Mouse (Mus musculus): ENCODE results near the gene Krt76. TPM values are rescaled to one million over a fixed set of nuclear protein-coding genes. Genes with fewer than 3 reads are reported as not detected.

The Krt76 gene
- total RNA-seq, 1 experiment from 2014 or later: not detected

- no peak for ATAC-seq (replicated peaks in 1 of 2; ENCODE audit: insufficient read depth in 1 of 2, low FRiP score in 2 of 2, low TSS enrichment in 1 of 2, low read depth in 1 of 2, poor library complexity in 2 of 2, severe bottlenecking in 2 of 2)
These were observed 18.3 kb downstream of the Krt76 start for GRCm38 (mm10) chr15:101874383-101874782.

GRCm38 (mm10) chr15:101873231-101873630, 19.5 kb downstream of the Krt76 start:
- no peak for ATAC-seq (replicated peaks in 1 of 2; ENCODE audit: insufficient read depth in 1 of 2, low FRiP score in 2 of 2, low TSS enrichment in 1 of 2, low read depth in 1 of 2, poor library complexity in 2 of 2, severe bottlenecking in 2 of 2)

- no peak for ATAC-seq (replicated peaks in 1 of 2; ENCODE audit: insufficient read depth in 1 of 2, low FRiP score in 2 of 2, low TSS enrichment in 1 of 2, low read depth in 1 of 2, poor library complexity in 2 of 2, severe bottlenecking in 2 of 2)
These were observed 23.3 kb downstream of the Krt76 start, which contains the start of gene Krt77 for GRCm38 (mm10) chr15:101869431-101869830. Gene Krt77 (minus strand): TSS chr15:101869705.

GRCm38 (mm10) chr15:101866754-101867153, 26.0 kb downstream of the Krt76 start:
- no peak for ATAC-seq (replicated peaks in 1 of 2; ENCODE audit: insufficient read depth in 1 of 2, low FRiP score in 2 of 2, low TSS enrichment in 1 of 2, low read depth in 1 of 2, poor library complexity in 2 of 2, severe bottlenecking in 2 of 2)

- no peak for ATAC-seq (replicated peaks in 1 of 2; ENCODE audit: insufficient read depth in 1 of 2, low FRiP score in 2 of 2, low TSS enrichment in 1 of 2, low read depth in 1 of 2, poor library complexity in 2 of 2, severe bottlenecking in 2 of 2)
These were observed 32.1 kb downstream of the Krt76 start for GRCm38 (mm10) chr15:101860421-101861130.

- peak; percentile 37 to 51; a peak in 3 of 4 replicates for ATAC-seq (replicated peaks in 1 of 2; ENCODE audit: insufficient read depth in 1 of 2, low FRiP score in 2 of 2, low TSS enrichment in 1 of 2, low read depth in 1 of 2, poor library complexity in 2 of 2, severe bottlenecking in 2 of 2)
These were observed 33.0 kb downstream of the Krt76 start for GRCm38 (mm10) chr15:101859735-101860170.

- peak; percentile 33 to 51; a peak in 3 of 4 replicates for ATAC-seq (replicated peaks in 1 of 2; ENCODE audit: insufficient read depth in 1 of 2, low FRiP score in 2 of 2, low TSS enrichment in 1 of 2, low read depth in 1 of 2, poor library complexity in 2 of 2, severe bottlenecking in 2 of 2)
These were observed 33.9 kb downstream of the Krt76 start for GRCm38 (mm10) chr15:101858673-101859425.

GRCm38 (mm10) chr15:101856696-101857095, 36.0 kb downstream of the Krt76 start:
- no peak for ATAC-seq (replicated peaks in 1 of 2; ENCODE audit: insufficient read depth in 1 of 2, low FRiP score in 2 of 2, low TSS enrichment in 1 of 2, low read depth in 1 of 2, poor library complexity in 2 of 2, severe bottlenecking in 2 of 2)

GRCm38 (mm10) chr15:101855732-101856131, 37.0 kb downstream of the Krt76 start:
- ATAC-seq (replicated peaks in 1 of 2; ENCODE audit: insufficient read depth in 1 of 2, low FRiP score in 2 of 2, low TSS enrichment in 1 of 2, low read depth in 1 of 2, poor library complexity in 2 of 2, severe bottlenecking in 2 of 2): no peak

- no peak for ATAC-seq (replicated peaks in 1 of 2; ENCODE audit: insufficient read depth in 1 of 2, low FRiP score in 2 of 2, low TSS enrichment in 1 of 2, low read depth in 1 of 2, poor library complexity in 2 of 2, severe bottlenecking in 2 of 2)
These were observed 38.4 kb downstream of the Krt76 start for GRCm38 (mm10) chr15:101854294-101854693.

- no peak for ATAC-seq (replicated peaks in 1 of 2; ENCODE audit: insufficient read depth in 1 of 2, low FRiP score in 2 of 2, low TSS enrichment in 1 of 2, low read depth in 1 of 2, poor library complexity in 2 of 2, severe bottlenecking in 2 of 2)
These were observed 40.1 kb downstream of the Krt76 start for GRCm38 (mm10) chr15:101852571-101852970.

GRCm38 (mm10) chr15:101850694-101851093, 42.0 kb downstream of the Krt76 start, which contains the start of gene Krt1:
Gene Krt1 (minus strand): TSS chr15:101850794.
- ATAC-seq (replicated peaks in 1 of 2; ENCODE audit: insufficient read depth in 1 of 2, low FRiP score in 2 of 2, low TSS enrichment in 1 of 2, low read depth in 1 of 2, poor library complexity in 2 of 2, severe bottlenecking in 2 of 2): no peak

GRCm38 (mm10) chr15:101845971-101846403, 46.7 kb downstream of the Krt76 start:
- peak; percentile 69 to 70 for ATAC-seq (replicated peaks in 1 of 2; ENCODE audit: insufficient read depth in 1 of 2, low FRiP score in 2 of 2, low TSS enrichment in 1 of 2, low read depth in 1 of 2, poor library complexity in 2 of 2, severe bottlenecking in 2 of 2)

- no peak for ATAC-seq (replicated peaks in 1 of 2; ENCODE audit: insufficient read depth in 1 of 2, low FRiP score in 2 of 2, low TSS enrichment in 1 of 2, low read depth in 1 of 2, poor library complexity in 2 of 2, severe bottlenecking in 2 of 2)
These were observed 49.5 kb downstream of the Krt76 start for GRCm38 (mm10) chr15:101843192-101843591.

GRCm38 (mm10) chr15:101834784-101835328, 57.9 kb downstream of the Krt76 start:
- no peak for ATAC-seq (replicated peaks in 1 of 2; ENCODE audit: insufficient read depth in 1 of 2, low FRiP score in 2 of 2, low TSS enrichment in 1 of 2, low read depth in 1 of 2, poor library complexity in 2 of 2, severe bottlenecking in 2 of 2)

Data from hematopoietic stem cell, adult 5-6 weeks (primary cell).